Mouse (Mus musculus): ENCODE data around the gene Cyfip2.

DNA sequence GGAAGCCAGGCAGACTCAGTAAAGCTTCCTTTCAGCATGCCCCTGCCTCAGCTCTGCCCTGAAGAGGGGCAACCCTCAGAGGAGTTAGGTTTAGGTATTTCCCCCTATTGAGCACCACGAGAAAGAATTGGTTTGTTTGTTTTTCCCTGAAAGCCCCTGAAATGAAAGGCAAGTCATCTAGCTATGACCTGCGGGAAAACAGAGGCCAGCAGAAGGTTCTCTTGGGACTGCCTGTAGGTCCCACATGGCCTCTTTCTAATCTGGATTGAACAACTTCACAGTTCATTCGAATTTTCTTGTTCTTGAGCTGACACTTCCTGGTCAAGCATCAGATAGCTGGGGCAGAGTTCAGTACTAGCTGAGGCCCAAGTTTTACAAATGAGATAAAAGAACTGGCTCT, 100.8 kb downstream of the Cyfip2 start:
- TF ChIP-seq GATA1 (IDR thresholded peaks at IDR 0.05; ENCODE audit: borderline replicate concordance, low read length) (no peak), FLI1 (IDR thresholded peaks at IDR 0.05; ENCODE audit: low read length) (no peak)
